In the genomic region with DNA sequence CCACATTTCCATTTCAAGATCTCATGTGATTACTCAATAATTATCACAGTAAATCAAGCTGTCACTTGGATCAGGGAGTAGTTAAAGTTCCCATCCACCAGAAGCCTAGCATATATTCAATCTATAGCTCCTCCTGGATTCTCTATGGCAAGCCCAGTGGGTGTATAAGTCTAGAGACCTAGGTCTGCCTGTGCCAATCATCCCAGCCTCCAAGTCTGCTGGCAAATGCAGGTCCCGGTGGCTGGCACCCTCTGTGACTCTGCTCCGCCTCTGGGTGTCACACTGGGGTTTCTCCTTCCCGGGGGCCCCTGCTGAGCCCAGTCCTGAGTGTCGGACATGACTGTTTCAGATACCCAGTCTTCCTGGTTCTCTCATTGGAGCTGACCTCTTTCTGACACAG, we compare ENCODE assay signal across 12 mouse cellular contexts.
"Had no signal": no experiment of that assay in that cellular context is flagged by ENCODE, and none has a peak within 500 bp of the region (broad histone marks: within the 10 kb centered on the region; RNA-seq: fewer than 3 reads in every experiment).

No protein-coding gene starts in this region.

- H3K9me3 ChIP-seq: stomach, embryonic 15.5 days had no signal

- ATAC-seq: midbrain, embryonic 13.5 days had no signal

- H3K27me3 ChIP-seq: limb, embryonic 13.5 days; midbrain, embryonic 13.5 days; stomach, embryonic 15.5 days had no signal

- H3K4me1 ChIP-seq: limb, embryonic 13.5 days; midbrain, embryonic 13.5 days; stomach, embryonic 15.5 days had no signal

- H3K36me3 ChIP-seq: limb, embryonic 13.5 days; midbrain, embryonic 13.5 days; stomach, embryonic 15.5 days had no signal

- H3K27ac ChIP-seq: limb, embryonic 13.5 days; liver, embryonic 14.5 days; midbrain, embryonic 13.5 days; stomach, embryonic 15.5 days had no signal

- DNase-seq: kidney, postnatal 10 days; kidney, postnatal 4 days; left cerebral cortex, postnatal 4 days; lung, adult 18-20 months; right cerebral cortex, postnatal 14 days; thymus, adult 2 months; thymus, postnatal 25 days had no signal

- H3K4me3 ChIP-seq: layer of hippocampus, adult 2 months; limb, embryonic 13.5 days; midbrain, embryonic 13.5 days; stomach, embryonic 15.5 days had no signal

- H3K9ac ChIP-seq: limb, embryonic 13.5 days; liver, embryonic 14.5 days; midbrain, embryonic 13.5 days; stomach, embryonic 15.5 days had no signal

- H3K4me2 ChIP-seq: limb, embryonic 13.5 days; midbrain, embryonic 13.5 days; stomach, embryonic 15.5 days had no signal
